Mouse (Mus musculus) midbrain, embryonic 13.5 days (tissue): ENCODE results near the gene Olfr12. TPM values are rescaled to one million over a fixed set of nuclear protein-coding genes. Genes with fewer than 3 reads are reported as not detected.

Experiments
- ATAC-seq: fragments of 200-750 bp; cut with Nextera tagmentation; 2 replicates; pipeline ENCODE4 v1.8.0; 2017; ENCODE audit warnings: mild to moderate bottlenecking, moderate TSS enrichment, moderate library complexity
- H3K27ac ChIP-seq: fragments of 300-500 bp; sonication (generic); 2 replicates; pipeline ENCODE4 v1.5.1; 2015; ENCODE audit warnings: inconsistent platforms, mild to moderate bottlenecking, moderate library complexity
- H3K27me3 ChIP-seq: fragments of 300-500 bp; sonication (generic); 2 replicates; pipeline ENCODE4 v1.6.1; 2015; ENCODE audit warnings: mild to moderate bottlenecking, inconsistent platforms
- H3K36me3 ChIP-seq: fragments of 300-500 bp; sonication (generic); 2 replicates; pipeline ENCODE4 v1.6.1; 2015; ENCODE audit warnings: mild to moderate bottlenecking, inconsistent platforms
- H3K4me1 ChIP-seq: fragments of 300-500 bp; sonication (generic); replicated peaks from 2 replicates; pipeline ENCODE4 v1.6.1; 2015; ENCODE audit warnings: inconsistent platforms
- H3K4me2 ChIP-seq: fragments of 300-500 bp; sonication (generic); replicated peaks from 2 replicates; pipeline ENCODE4 v1.6.1; 2015; ENCODE audit warnings: moderate library complexity, mild to moderate bottlenecking, inconsistent platforms
- H3K4me3 ChIP-seq: fragments of 300-500 bp; sonication (generic); replicated peaks from 2 replicates; pipeline ENCODE4 v1.5.1; 2015; ENCODE audit warnings: mild to moderate bottlenecking, inconsistent platforms
- H3K9ac ChIP-seq: fragments of 300-500 bp; sonication (generic); replicated peaks from 2 replicates; pipeline ENCODE4 v1.6.1; 2015; ENCODE audit warnings: mild to moderate bottlenecking, inconsistent platforms
- H3K9me3 ChIP-seq: fragments of 300-500 bp; sonication (generic); 2 replicates; pipeline ENCODE4 v1.6.1; 2016; ENCODE audit warnings: mild to moderate bottlenecking, inconsistent platforms
- WGBS: fragments of 180-500 bp; shearing (Covaris S2); methylation state at CpG from one replicate; pipeline ENCODE4 v1.1.7; 2015; 5-methylcytosine and 5-hydroxymethylcytosine counted together
- polyA plus RNA-seq: library from polyadenylated mRNA; unstranded; fragments of >200 nt; fragmentation: Nextera tagmentation; extraction: Ambion mirVana; gene quantifications from 2 replicates; pipeline ENCODE4 v1.2.1, GENCODE M21; 2015

The Olfr12 gene
- 0.08 TPM in 1 of 2 replicates, not detected in the other for polyA plus RNA-seq

DNA sequence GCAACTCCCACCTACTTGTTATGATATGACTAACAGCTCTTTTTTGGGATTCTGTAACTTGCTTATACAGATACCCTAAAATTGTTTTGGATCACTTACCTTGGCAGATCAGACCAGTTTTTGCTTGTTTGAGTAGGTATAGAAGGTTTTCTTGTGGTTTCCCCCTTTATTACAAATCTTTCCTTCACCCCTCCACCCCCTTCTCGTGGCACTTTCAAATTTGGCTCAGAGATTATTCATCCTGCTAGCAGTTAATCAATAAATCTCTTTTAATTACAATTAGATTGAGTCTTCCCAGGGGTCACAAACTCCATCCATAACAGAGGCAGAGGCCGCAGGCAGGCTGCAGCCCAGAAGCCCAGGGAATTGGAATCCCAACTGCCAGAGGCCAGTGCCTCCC, at the start of gene Olfr12:
Olfr12 (plus strand) TSS at position 301 of the 400 bp plus-strand sequence.
- peaks cover 7% of the 10 kb centered on the region; the same call in 1 of the 2 replicates for H3K4me1 ChIP-seq
- no peak within 1 kb of the TSS for H3K4me3 ChIP-seq
- H3K4me2 ChIP-seq: no peak within 1 kb of the TSS
- no peaks in the 10 kb centered on the region for H3K36me3 ChIP-seq
- H3K27ac ChIP-seq: no peak within 1 kb of the TSS
- no peaks in the 10 kb centered on the region for H3K9me3 ChIP-seq
- no peak for ATAC-seq
- no peaks in the 10 kb centered on the region for H3K27me3 ChIP-seq
- no peak within 1 kb of the TSS for H3K9ac ChIP-seq
- WGBS: 65% methylated on average over 2 of the region's 2 CpGs

DNA sequence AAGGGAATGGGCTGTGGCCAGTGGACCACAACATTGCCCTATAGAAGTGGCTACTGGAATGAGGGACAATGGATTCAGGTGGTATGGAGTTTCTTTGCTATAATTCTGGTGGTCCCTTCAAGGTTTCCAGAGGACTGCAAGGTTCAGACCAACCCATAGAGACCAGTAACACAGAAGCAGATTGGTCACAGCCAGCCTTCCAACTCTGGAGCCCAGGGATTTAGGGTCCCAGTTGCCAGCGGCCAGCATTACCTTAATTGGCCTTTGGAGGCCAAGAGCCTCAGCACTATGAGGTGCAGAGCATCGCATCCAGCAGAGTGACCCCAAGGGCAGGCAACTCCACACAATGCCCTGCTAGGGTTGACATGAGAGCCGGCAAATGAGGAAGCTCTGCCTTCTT, 46.6 kb upstream of the Olfr12 start, which contains the start of gene Olfr1413:
Olfr1413 (plus strand) TSS at position 301 of the 400 bp plus-strand sequence.
- Histone ChIP-seq H3K4me3 (no peak within 1 kb of the TSS), H3K36me3 (no peaks in the 10 kb centered on the region), H3K4me1 (no peaks in the 10 kb centered on the region), H3K4me2 (no peak within 1 kb of the TSS), H3K9me3 (no peaks in the 10 kb centered on the region), H3K27ac (no peak within 1 kb of the TSS), H3K27me3 (no peaks in the 10 kb centered on the region), H3K9ac (no peak within 1 kb of the TSS)
- WGBS: 85% methylated on average over 3 of the region's 3 CpGs
- no peak for ATAC-seq

DNA sequence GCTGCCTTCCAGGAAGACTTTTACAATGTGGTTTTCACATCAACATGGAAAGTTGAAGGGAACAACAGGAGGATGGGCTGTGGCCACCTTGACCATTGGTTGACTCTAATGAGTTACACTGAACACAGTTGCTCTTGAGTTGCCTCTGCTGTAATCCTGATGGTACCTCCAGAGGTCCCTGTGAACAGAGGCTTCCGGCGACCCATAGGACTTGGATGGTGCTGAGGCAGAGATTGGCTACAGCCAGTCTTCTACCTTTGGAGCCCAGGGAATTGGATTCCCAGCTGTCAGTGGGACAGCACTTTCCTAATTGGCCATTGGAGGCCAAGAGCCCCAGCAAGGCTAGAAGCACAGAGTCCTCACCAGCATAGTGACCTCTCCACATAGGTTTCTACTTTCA, 32.1 kb upstream of the Olfr12 start, which contains the start of gene Olfr1412:
Olfr1412 (plus strand) TSS at position 301 of the 400 bp plus-strand sequence.
- Histone ChIP-seq H3K9me3 (no peaks in the 10 kb centered on the region), H3K4me3 (no peak within 1 kb of the TSS), H3K4me1 (no peaks in the 10 kb centered on the region), H3K27me3 (no peaks in the 10 kb centered on the region), H3K9ac (no peak within 1 kb of the TSS), H3K27ac (no peak within 1 kb of the TSS), H3K4me2 (no peak within 1 kb of the TSS), H3K36me3 (no peaks in the 10 kb centered on the region)
- WGBS: 90% methylated on average over 2 of the region's 2 CpGs
- no peak for ATAC-seq

DNA sequence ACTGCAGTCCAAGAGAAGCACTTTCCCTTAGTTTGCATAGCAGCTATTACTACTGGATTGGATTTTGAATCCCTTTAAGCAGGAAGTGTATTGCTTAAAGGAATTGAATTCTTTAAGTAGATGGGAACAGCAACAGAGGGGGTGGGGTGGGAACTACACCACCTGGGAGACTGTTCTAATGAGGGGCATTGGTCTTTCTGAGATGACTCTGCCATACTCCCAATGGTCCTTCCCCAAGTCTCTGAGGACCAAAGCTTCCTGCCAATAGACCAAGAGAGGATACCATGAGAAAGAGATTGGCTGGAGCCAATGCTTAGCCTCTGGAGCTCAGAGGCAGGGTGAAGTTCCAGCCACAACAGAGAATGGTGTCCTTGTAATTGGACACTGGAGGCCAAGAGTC, 23.5 kb upstream of the Olfr12 start, which contains the start of gene Olfr1411:
Olfr1411 (plus strand) TSS at position 301 of the 400 bp plus-strand sequence.
- H3K27ac ChIP-seq: no peak within 1 kb of the TSS
- H3K27me3 ChIP-seq: no peaks in the 10 kb centered on the region
- H3K4me2 ChIP-seq: no peak within 1 kb of the TSS
- no peaks in the 10 kb centered on the region for H3K4me1 ChIP-seq
- no peak within 1 kb of the TSS for H3K9ac ChIP-seq
- H3K4me3 ChIP-seq: no peak within 1 kb of the TSS
- H3K9me3 ChIP-seq: no peaks in the 10 kb centered on the region
- ATAC-seq: no peak
- H3K36me3 ChIP-seq: no peaks in the 10 kb centered on the region

DNA sequence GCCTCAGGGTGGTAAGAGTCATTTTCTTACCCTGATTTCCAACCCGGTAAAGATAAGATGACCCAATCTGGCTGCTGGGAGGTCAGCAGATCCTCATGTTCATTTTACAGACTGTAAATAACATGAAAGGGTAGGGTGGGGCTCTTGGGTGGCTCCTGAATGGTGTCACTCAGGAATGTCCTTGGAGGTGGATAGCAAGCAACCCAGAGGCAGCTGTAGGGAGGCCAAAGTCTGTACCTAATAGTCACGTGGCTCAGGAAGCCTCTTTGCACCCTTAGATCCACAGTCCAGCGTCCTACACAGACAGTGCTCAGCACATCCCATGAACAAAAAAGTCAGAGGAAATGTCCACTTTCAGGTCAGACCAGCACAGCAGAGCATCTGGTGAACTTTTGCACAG, 21.6 kb upstream of the Olfr12 start:
- ATAC-seq: no peak
- Histone ChIP-seq H3K4me3 (no peak overlapping the region), H3K27me3 (no peaks in the 10 kb centered on the region), H3K4me1 (no peaks in the 10 kb centered on the region), H3K9me3 (no peaks in the 10 kb centered on the region), H3K27ac (no peak overlapping the region), H3K4me2 (no peak overlapping the region), H3K36me3 (no peaks in the 10 kb centered on the region), H3K9ac (no peak overlapping the region)
- 88% methylated on average over 3 of the region's 3 CpGs for WGBS

DNA sequence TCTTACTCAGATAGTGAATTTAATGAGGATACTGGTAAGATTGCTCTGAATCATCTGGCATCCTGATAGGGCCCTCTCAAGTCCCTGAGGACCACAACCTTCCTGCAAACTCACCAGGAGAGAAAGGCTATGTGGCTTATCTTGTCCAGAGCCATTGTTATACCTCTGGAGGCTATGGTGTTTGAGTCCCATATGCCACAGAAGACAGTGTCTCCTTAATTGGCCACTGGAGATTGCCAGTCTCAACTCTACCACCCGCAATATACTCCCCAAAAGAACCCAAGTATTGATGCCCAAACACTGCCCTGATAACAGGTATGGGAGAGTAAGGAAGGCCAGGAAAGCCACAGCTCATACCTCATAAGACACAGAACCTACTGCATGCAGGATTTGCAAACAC, 12.1 kb upstream of the Olfr12 start, which contains the start of gene Olfr1410:
Olfr1410 (plus strand) TSS at position 301 of the 400 bp plus-strand sequence.
- H3K9me3 ChIP-seq: no peaks in the 10 kb centered on the region
- H3K4me3 ChIP-seq: no peak within 1 kb of the TSS
- WGBS: 94% methylated on average over 1 of the region's 1 CpGs
- H3K9ac ChIP-seq: no peak within 1 kb of the TSS
- H3K4me1 ChIP-seq: no peaks in the 10 kb centered on the region
- H3K27ac ChIP-seq: no peak within 1 kb of the TSS
- no peaks in the 10 kb centered on the region for H3K36me3 ChIP-seq
- H3K27me3 ChIP-seq: no peaks in the 10 kb centered on the region
- H3K4me2 ChIP-seq: no peak within 1 kb of the TSS
- ATAC-seq: no peak

DNA sequence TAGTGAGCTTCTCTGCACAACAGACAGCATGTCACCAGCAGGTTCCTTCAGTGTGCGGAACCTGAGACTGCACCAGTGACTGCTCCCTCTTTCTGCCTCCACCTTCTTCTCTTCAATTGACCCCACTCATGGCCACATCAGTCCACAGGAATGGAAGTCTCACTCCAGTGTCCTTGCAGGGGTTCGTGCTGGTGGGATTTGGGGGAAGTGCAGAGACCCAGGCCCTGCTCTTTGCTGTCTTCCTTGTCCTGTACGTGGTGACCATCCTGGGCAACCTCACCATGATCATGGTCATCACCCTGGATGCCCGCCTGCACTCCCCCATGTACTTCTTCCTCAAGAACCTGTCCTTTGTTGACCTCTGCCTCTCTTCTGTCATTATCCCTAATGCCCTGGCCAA, 9.9 kb upstream of the Olfr12 start:
- Histone ChIP-seq H3K36me3 (no peaks in the 10 kb centered on the region), H3K4me1 (no peaks in the 10 kb centered on the region), H3K27ac (no peak overlapping the region), H3K4me2 (no peak overlapping the region), H3K9me3 (no peaks in the 10 kb centered on the region), H3K27me3 (peaks cover 7% of the 10 kb centered on the region; the same call in 1 of the 2 replicates), H3K4me3 (no peak overlapping the region), H3K9ac (no peak overlapping the region)
- 80% methylated on average over 4 of the region's 4 CpGs for WGBS
- ATAC-seq: no peak

DNA sequence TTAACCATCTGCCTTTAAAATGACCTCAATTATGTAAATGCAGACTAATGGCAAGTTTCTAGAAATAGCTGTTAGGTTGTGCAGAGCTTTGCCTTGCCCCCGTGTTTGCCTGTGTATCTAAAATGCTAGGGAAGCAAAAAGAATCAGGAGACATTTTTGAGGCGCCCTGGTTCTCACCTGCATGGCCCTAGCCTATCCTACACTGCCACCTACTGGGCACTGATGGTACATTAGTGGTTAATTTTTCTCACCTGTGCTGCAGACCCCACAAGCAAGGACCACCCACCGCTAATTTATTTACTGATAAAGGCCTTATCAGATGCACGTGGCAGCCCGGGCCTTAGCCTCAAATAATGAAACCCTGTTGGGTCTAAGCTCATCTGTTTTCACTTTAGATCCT, 6.6 kb upstream of the Olfr12 start:
- ATAC-seq: no peak; the same call in 1 of the 2 replicates
- H3K4me2 ChIP-seq: no peak overlapping the region
- 8% methylated on average over 5 of the region's 5 CpGs for WGBS
- no peak overlapping the region for H3K27ac ChIP-seq
- no peak overlapping the region for H3K9ac ChIP-seq
- H3K9me3 ChIP-seq: no peaks in the 10 kb centered on the region
- no peaks in the 10 kb centered on the region for H3K36me3 ChIP-seq
- H3K4me3 ChIP-seq: no peak overlapping the region
- peaks cover 7% of the 10 kb centered on the region; the same call in 1 of the 2 replicates for H3K4me1 ChIP-seq
- H3K27me3 ChIP-seq: peaks cover 7% of the 10 kb centered on the region; the same call in 1 of the 2 replicates

DNA sequence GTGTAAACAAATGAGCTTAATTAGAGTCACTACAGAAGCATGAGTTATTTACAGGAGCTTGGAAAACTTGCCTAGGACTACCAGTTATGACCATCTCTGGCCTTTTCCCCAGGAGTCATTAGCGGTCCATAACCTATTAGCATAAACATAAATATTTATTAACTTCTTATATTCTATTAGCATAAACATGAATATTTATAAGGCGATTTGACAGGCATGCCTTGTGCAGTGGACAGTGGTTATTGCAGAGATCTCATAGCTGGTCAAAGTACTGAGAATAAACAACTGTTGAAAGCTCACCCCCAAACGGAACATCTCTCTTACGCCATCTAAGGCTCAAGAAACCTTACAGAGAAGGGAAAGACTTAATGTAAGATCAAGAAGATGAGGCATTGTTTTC, 4.4 kb upstream of the Olfr12 start:
- ATAC-seq: peak; percentile 55; the same call in 1 of the 2 replicates
- Histone ChIP-seq H3K4me3 (no peak overlapping the region), H3K27ac (no peak overlapping the region), H3K27me3 (peaks cover 7% of the 10 kb centered on the region; the same call in 1 of the 2 replicates), H3K4me2 (no peak overlapping the region), H3K36me3 (no peaks in the 10 kb centered on the region), H3K9me3 (no peaks in the 10 kb centered on the region), H3K4me1 (peaks cover 7% of the 10 kb centered on the region; the same call in 1 of the 2 replicates), H3K9ac (no peak overlapping the region)
- 36% methylated on average over 4 of the region's 4 CpGs for WGBS

DNA sequence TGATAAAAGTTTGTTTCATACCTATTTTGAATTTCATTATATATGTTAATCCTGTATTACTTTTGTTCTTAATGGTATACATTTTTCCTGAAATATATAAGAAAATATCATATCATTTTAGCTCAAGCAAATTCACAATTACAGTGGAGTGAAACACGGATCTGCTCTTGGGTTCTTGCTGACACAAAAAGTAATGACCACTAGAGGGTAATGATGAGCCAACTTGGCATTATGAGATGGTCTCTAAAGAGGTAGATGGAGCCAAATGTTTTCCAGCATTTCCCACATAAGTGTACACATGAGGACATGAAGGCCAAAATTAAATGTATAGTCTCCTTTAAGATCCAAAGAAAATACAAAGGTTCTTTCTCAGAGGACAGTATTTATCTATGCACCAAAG, 3.1 kb upstream of the Olfr12 start:
- Histone ChIP-seq H3K9ac (no peak overlapping the region), H3K4me1 (peaks cover 7% of the 10 kb centered on the region; the same call in 1 of the 2 replicates), H3K27me3 (peaks cover 7% of the 10 kb centered on the region; the same call in 1 of the 2 replicates), H3K9me3 (no peaks in the 10 kb centered on the region), H3K4me3 (no peak overlapping the region), H3K36me3 (no peaks in the 10 kb centered on the region), H3K27ac (no peak overlapping the region), H3K4me2 (no peak overlapping the region)
- no peak for ATAC-seq
- WGBS: 11% methylated on average over 1 of the region's 1 CpGs

DNA sequence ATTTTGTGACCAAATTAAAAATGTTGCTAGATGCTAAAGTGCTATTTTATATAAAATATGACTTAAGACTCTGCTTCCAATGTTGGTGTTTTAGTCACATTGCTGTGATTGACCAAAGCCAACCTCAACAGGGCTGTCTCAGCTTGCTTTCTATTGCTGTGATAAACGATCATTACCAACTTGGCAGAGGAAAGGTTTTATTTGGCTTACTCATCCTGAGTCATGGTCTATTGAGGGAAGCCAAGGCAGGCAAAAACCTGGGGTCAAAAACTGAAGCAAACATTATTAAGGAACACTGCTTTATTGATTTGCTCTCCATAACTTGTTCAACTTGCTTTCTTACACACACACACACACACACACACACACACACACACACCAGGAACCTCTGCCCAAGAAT, 1.5 kb upstream of the Olfr12 start:
- no peak overlapping the region for H3K4me3 ChIP-seq
- H3K27me3 ChIP-seq: peaks cover 7% of the 10 kb centered on the region; the same call in 1 of the 2 replicates
- no peaks in the 10 kb centered on the region for H3K9me3 ChIP-seq
- no peak for ATAC-seq
- no peaks in the 10 kb centered on the region for H3K36me3 ChIP-seq
- H3K27ac ChIP-seq: no peak overlapping the region
- no peak overlapping the region for H3K4me2 ChIP-seq
- peaks cover 7% of the 10 kb centered on the region; the same call in 1 of the 2 replicates for H3K4me1 ChIP-seq
- no peak overlapping the region for H3K9ac ChIP-seq
- 78% methylated on average over 1 of the region's 1 CpGs for WGBS

DNA sequence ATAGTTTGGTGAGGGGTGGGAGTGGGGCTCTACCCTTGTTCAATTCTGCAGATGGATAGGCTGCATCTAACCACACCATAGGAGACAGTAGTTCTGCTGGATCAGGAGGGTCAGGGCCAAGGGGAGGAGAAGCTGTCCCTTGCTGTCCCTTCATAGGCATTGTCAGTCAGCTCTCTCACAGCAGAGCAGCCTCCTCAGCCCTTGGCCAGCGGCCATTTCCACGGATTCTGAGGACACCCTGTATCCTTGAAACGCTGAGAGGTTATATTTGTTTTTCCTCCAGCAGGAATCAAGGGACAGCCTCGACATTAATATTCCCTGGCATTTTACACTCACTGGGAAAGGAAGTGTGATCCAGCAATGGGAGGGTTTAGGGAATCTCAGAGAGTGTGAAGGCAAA, 772 bp downstream of the Olfr12 start:
- Histone ChIP-seq H3K9me3 (no peaks in the 10 kb centered on the region), H3K4me3 (no peak overlapping the region), H3K27ac (no peak overlapping the region), H3K4me2 (no peak overlapping the region), H3K36me3 (no peaks in the 10 kb centered on the region), H3K4me1 (peaks cover 3% of the 10 kb centered on the region; the same call in 1 of the 2 replicates), H3K9ac (no peak overlapping the region), H3K27me3 (no peaks in the 10 kb centered on the region)
- WGBS: 70% methylated on average over 4 of the region's 4 CpGs
- ATAC-seq: no peak

DNA sequence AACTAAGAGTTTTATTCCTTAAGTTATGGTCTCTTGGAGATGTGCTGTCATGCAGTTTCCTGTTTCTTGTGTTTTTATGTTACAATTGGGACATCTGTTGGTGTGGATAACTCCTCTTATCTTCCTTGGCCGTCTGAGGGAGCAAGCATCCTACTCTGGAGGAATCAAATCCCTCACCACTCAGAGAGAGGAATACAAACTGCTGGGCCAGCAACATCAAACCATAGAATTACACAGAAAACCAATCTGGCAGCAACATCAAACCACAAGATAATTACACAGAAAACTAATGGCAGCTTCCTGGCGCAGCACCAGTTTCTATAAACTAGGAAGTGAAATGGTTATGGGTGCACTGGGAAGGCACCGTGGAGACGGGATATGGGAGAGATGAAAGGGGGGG, 10.6 kb downstream of the Olfr12 start:
- Histone ChIP-seq H3K9me3 (no peaks in the 10 kb centered on the region), H3K4me1 (no peaks in the 10 kb centered on the region), H3K36me3 (no peaks in the 10 kb centered on the region), H3K4me2 (no peak overlapping the region), H3K27me3 (no peaks in the 10 kb centered on the region), H3K4me3 (no peak overlapping the region), H3K27ac (no peak overlapping the region), H3K9ac (no peak overlapping the region)
- ATAC-seq: no peak
- 75% methylated on average over 4 of the region's 4 CpGs for WGBS
